Mouse (Mus musculus): ENCODE data around the gene Fibp.

GRCm38 (mm10) chr19:5423561-5423960 lies 36.9 kb upstream of the Fibp start:
- TF ChIP-seq CTCF (IDR thresholded peaks at IDR 0.05; ENCODE audit: low read depth) (no peak), EP300 (optimal IDR thresholded peaks at IDR 0.05) (no peak)

All from stomach, postnatal 0 days (tissue).